Mouse (Mus musculus) frontal cortex, adult 2 months (tissue): ENCODE measurements around the gene Mt1. TPM values are rescaled to one million over a fixed set of nuclear protein-coding genes. Genes with fewer than 3 reads are reported as not detected.
A peak's percentile ranks its signal among the peaks of the same experiment; 100 is the strongest.
"Not testable (repeated sequence)": the region's sequence is repeated elsewhere in the genome, so short reads cannot be mapped to it uniquely, and the experiment has no call there.

Source experiments
- DNase-seq, 2 experiments: peaks; one replicate each; pipeline ENCODE4 v3.0.0; 2022; ENCODE audit warnings: low spot score in 1 of 2; ENCODE audit errors: extremely low spot score in 1 of 2
- polyA plus RNA-seq: library from polyadenylated mRNA; depleted of rRNA; stranded (reverse); fragments of >200 nt; gene quantifications from 2 replicates; pipeline ENCODE4 v1.2.3, GENCODE M21; 2012; rRNA removed

The Mt1 gene
- polyA plus RNA-seq: 874 and 1,481 TPM in 2 replicates

- peak; percentile 85 to 92 for DNase-seq
Measured at GRCm38 (mm10) chr8:94178857-94179712, at the start of gene Mt1. Gene Mt1, plus strand, starts transcription at chr8:94179082.

- no peak for DNase-seq
Measured at GRCm38 (mm10) chr8:94129133-94129789, 49.6 kb upstream of the Mt1 start.

- no peak for DNase-seq
Measured at GRCm38 (mm10) chr8:94130126-94130525, 48.8 kb upstream of the Mt1 start.

GRCm38 (mm10) chr8:94132096-94132495, 46.8 kb upstream of the Mt1 start:
- no peak for DNase-seq

GRCm38 (mm10) chr8:94134601-94135000, 44.3 kb upstream of the Mt1 start:
- DNase-seq: not testable (repeated sequence)

GRCm38 (mm10) chr8:94135556-94135955, 43.3 kb upstream of the Mt1 start:
- no peak for DNase-seq

- DNase-seq: no peak
Measured at GRCm38 (mm10) chr8:94136192-94136591, 42.7 kb upstream of the Mt1 start.

GRCm38 (mm10) chr8:94136933-94137332, 41.9 kb upstream of the Mt1 start, which contains the start of gene Mt4:
Gene Mt4, plus strand, starts transcription at chr8:94137197.
- no peak for DNase-seq

GRCm38 (mm10) chr8:94140266-94140795, 38.6 kb upstream of the Mt1 start:
- DNase-seq: no peak

- DNase-seq: peak in 1 of 2 experiments; percentile 63
Measured at GRCm38 (mm10) chr8:94148236-94148635, 30.6 kb upstream of the Mt1 start.

GRCm38 (mm10) chr8:94150925-94151324, 28.0 kb upstream of the Mt1 start:
- DNase-seq: no peak

- peak; percentile 68 to 88 for DNase-seq
Measured at GRCm38 (mm10) chr8:94152513-94153300, 26.2 kb upstream of the Mt1 start, which contains the start of gene Mt3. Gene Mt3, plus strand, starts transcription at chr8:94152607.

GRCm38 (mm10) chr8:94153451-94153850, 25.4 kb upstream of the Mt1 start:
- DNase-seq: peak in 1 of 2 experiments; percentile 57

- DNase-seq: peak; percentile 37 to 44
Measured at GRCm38 (mm10) chr8:94154537-94154936, 24.3 kb upstream of the Mt1 start.

- no peak for DNase-seq
Measured at GRCm38 (mm10) chr8:94156092-94156491, 22.8 kb upstream of the Mt1 start.

GRCm38 (mm10) chr8:94165772-94166171, 13.1 kb upstream of the Mt1 start:
- DNase-seq: not testable (repeated sequence)

GRCm38 (mm10) chr8:94167244-94167643, 11.6 kb upstream of the Mt1 start:
- DNase-seq: peak; percentile 80 to 98

GRCm38 (mm10) chr8:94169547-94169946, 9.3 kb upstream of the Mt1 start:
- DNase-seq: no peak

- no peak for DNase-seq
Measured at GRCm38 (mm10) chr8:94171321-94171755, 7.5 kb upstream of the Mt1 start.

GRCm38 (mm10) chr8:94172075-94172808, 6.6 kb upstream of the Mt1 start, which contains the start of gene Mt2:
Gene Mt2, plus strand, starts transcription at chr8:94172664.
- DNase-seq: peak in 1 of 2 experiments; percentile 76
